Mouse (Mus musculus) lung, postnatal 36 days (tissue): ENCODE measurements at regions not wholly inside any gene's neighbourhood (a gene's known extent, or its start where the extent isn't known, plus 50 kb on each side); places are given as distances from the start of the nearest gene placed in this dataset.

Experiments used
- DNase-seq: peaks from one replicate; pipeline ENCODE4 v3.0.0; 2022; ENCODE audit warnings: mixed read lengths

GRCm38 (mm10) chr9:120628794-120629560 lies 57.7 kb downstream of the Rpl14 start:
- no peak for DNase-seq

GRCm38 (mm10) chr9:120629609-120630008 lies 58.4 kb downstream of the Rpl14 start:
- DNase-seq = no peak

GRCm38 (mm10) chr9:120632821-120633220 lies 61.6 kb downstream of the Rpl14 start:
- no peak for DNase-seq

- no peak for DNase-seq
These were observed 71.4 kb downstream of the Rpl14 start for GRCm38 (mm10) chr9:120642656-120643055.

GRCm38 (mm10) chr9:120643371-120643770 lies 72.1 kb downstream of the Rpl14 start:
- no peak for DNase-seq

GRCm38 (mm10) chr9:120645776-120646175 lies 74.5 kb downstream of the Rpl14 start:
- no peak for DNase-seq

- DNase-seq = no peak
These were observed 75.8 kb downstream of the Rpl14 start for GRCm38 (mm10) chr9:120646806-120647667.

GRCm38 (mm10) chr9:120647668-120647955 lies 76.4 kb downstream of the Rpl14 start:
- DNase-seq = no peak

- DNase-seq = no peak
These were observed 81.5 kb downstream of the Rpl14 start for GRCm38 (mm10) chr9:120652733-120653132.

GRCm38 (mm10) chr9:120653170-120653569 lies 81.9 kb downstream of the Rpl14 start:
- DNase-seq = no peak

GRCm38 (mm10) chr9:120654736-120655135 lies 83.5 kb downstream of the Rpl14 start:
- no peak for DNase-seq

- peak; percentile 54 for DNase-seq
These were observed 85.7 kb downstream of the Rpl14 start for GRCm38 (mm10) chr9:120656976-120657375.

GRCm38 (mm10) chr9:120657786-120658185 lies 86.5 kb downstream of the Rpl14 start:
- no peak for DNase-seq

- no peak for DNase-seq
These were observed 87.3 kb downstream of the Rpl14 start for GRCm38 (mm10) chr9:120658576-120658975.

GRCm38 (mm10) chr9:120661226-120661625 lies 90.0 kb downstream of the Rpl14 start:
- no peak for DNase-seq

- DNase-seq = no peak
These were observed 90.5 kb downstream of the Rpl14 start for GRCm38 (mm10) chr9:120661641-120662227.

GRCm38 (mm10) chr9:120663181-120663580 lies 91.9 kb downstream of the Rpl14 start:
- DNase-seq = no peak

GRCm38 (mm10) chr9:120664086-120664485 lies 92.8 kb downstream of the Rpl14 start:
- DNase-seq = no peak

- DNase-seq = no peak
These were observed 101.2 kb downstream of the Rpl14 start for GRCm38 (mm10) chr9:120672452-120672851.

- no peak for DNase-seq
These were observed 103.6 kb downstream of the Rpl14 start for GRCm38 (mm10) chr9:120674855-120675254.

GRCm38 (mm10) chr9:120675371-120676150 lies 104.3 kb downstream of the Rpl14 start:
- DNase-seq = no peak

GRCm38 (mm10) chr9:120676301-120676700 lies 105.1 kb downstream of the Rpl14 start:
- DNase-seq = no peak

GRCm38 (mm10) chr9:120676771-120677170 lies 105.5 kb downstream of the Rpl14 start:
- no peak for DNase-seq
